Mouse (Mus musculus) hindbrain, postnatal 0 days (tissue): Measurements from ENCODE around the gene Phf20. TPM values are rescaled to one million over a fixed set of nuclear protein-coding genes. Genes with fewer than 3 reads are reported as not detected.

ENCODE experiments used
- ATAC-seq: fragments of 200-750 bp; cut with Nextera tagmentation; 2 replicates; pipeline ENCODE4 v1.8.0; 2017; ENCODE audit warnings: mild to moderate bottlenecking, moderate TSS enrichment, moderate library complexity
- DNase-seq: peaks from one replicate; pipeline ENCODE4 v3.0.0-alpha.2; 2015; ENCODE audit warnings: low spot score
- H3K27ac ChIP-seq: fragments of 300-500 bp; sonication (generic); 2 replicates; pipeline ENCODE4 v1.5.1; 2014; ENCODE audit warnings: mild to moderate bottlenecking
- H3K27me3 ChIP-seq: fragments of 300-500 bp; sonication (generic); 2 replicates; pipeline ENCODE4 v1.6.1; 2014; ENCODE audit warnings: low read length, mixed read lengths; ENCODE audit not compliant: insufficient read depth
- H3K36me3 ChIP-seq: fragments of 300-500 bp; sonication (generic); 2 replicates; pipeline ENCODE4 v1.6.1; 2014; ENCODE audit warnings: low read length, mixed read lengths; ENCODE audit not compliant: insufficient read depth
- H3K4me1 ChIP-seq: fragments of 300-500 bp; sonication (generic); 2 replicates; pipeline ENCODE4 v1.6.1; 2014; ENCODE audit warnings: antibody characterized with exemption, low read length, mixed read lengths; ENCODE audit not compliant: insufficient read depth
- H3K4me2 ChIP-seq: fragments of 300-500 bp; sonication (generic); 2 replicates; pipeline ENCODE4 v1.6.1; 2014; ENCODE audit warnings: low read depth, mild to moderate bottlenecking, low read length, moderate library complexity, mixed read lengths
- H3K4me3 ChIP-seq: fragments of 300-500 bp; sonication (generic); 2 replicates; pipeline ENCODE4 v1.5.1; 2014; ENCODE audit warnings: low read length
- H3K9ac ChIP-seq: fragments of 300-500 bp; sonication (generic); replicated peaks from 2 replicates; pipeline ENCODE4 v1.6.1; 2014; ENCODE audit warnings: mild to moderate bottlenecking, low read length, moderate library complexity, mixed read lengths
- H3K9me3 ChIP-seq: fragments of 300-500 bp; sonication (generic); 2 replicates; pipeline ENCODE4 v1.6.1; 2016; ENCODE audit warnings: low read length, mixed read lengths
- CTCF ChIP-seq: IDR thresholded peaks from 2 replicates; pipeline ENCODE4 v1.5.1; 2016; ENCODE audit warnings: antibody characterized with exemption, control low read depth, low read depth
- WGBS: fragments of 180-500 bp; shearing (Covaris S2); extraction: QIAGEN DNeasy Blood & Tissue Kit; methylation state at CpG from one replicate; pipeline ENCODE4 v1.1.7; 2014; 5-methylcytosine and 5-hydroxymethylcytosine counted together
- polyA plus RNA-seq: library from polyadenylated mRNA; unstranded; fragments of >200 nt; fragmentation: Nextera tagmentation; extraction: Ambion mirVana; gene quantifications from 2 replicates; pipeline ENCODE4 v1.2.1, GENCODE M21; 2015
- total RNA-seq: library from RNA; depleted of rRNA; stranded (reverse); fragments of >200 nt; gene quantifications from 2 replicates; pipeline ENCODE4 v1.2.3, GENCODE M21; 2014

Gene Phf20
- total and polyA plus RNA-seq, 2 experiments from 2014 or later, result 27.3 to 100 TPM

- no peaks in the 10 kb centered on the region for H3K9me3 ChIP-seq
- 78% methylated on average over 4 of the region's 4 CpGs for WGBS
- no peak for TF ChIP-seq CTCF
- H3K27ac ChIP-seq, result no peak overlapping the region
- no peaks in the 10 kb centered on the region for H3K27me3 ChIP-seq
- H3K4me3 ChIP-seq, result no peak overlapping the region
- H3K4me1 ChIP-seq, result no peaks in the 10 kb centered on the region
- no peak overlapping the region for H3K4me2 ChIP-seq
- H3K36me3 ChIP-seq, result peaks cover 8% of the 10 kb centered on the region; the same call in 1 of the 2 replicates
- DNase-seq (no peak), ATAC-seq (no peak)
- no peak overlapping the region for H3K9ac ChIP-seq
Measured at GRCm38 (mm10) chr2:156263204-156263893, 67.1 kb downstream of the Phf20 start.

GRCm38 (mm10) chr2:156267636-156268035, 71.4 kb downstream of the Phf20 start:
- no peak for DNase-seq
- Histone ChIP-seq H3K4me1 (no peaks in the 10 kb centered on the region), H3K9me3 (no peaks in the 10 kb centered on the region), H3K9ac (no peak overlapping the region), H3K27ac (no peak overlapping the region), H3K36me3 (no peaks in the 10 kb centered on the region; the same call in 1 of the 2 replicates), H3K4me2 (no peak overlapping the region), H3K4me3 (no peak overlapping the region), H3K27me3 (no peaks in the 10 kb centered on the region)
- 93% methylated on average over 9 of the region's 9 CpGs for WGBS
- TF ChIP-seq CTCF, result no peak
- ATAC-seq, result no peak

- no peaks in the 10 kb centered on the region for H3K4me1 ChIP-seq
- H3K9ac ChIP-seq, result no peak overlapping the region
- ATAC-seq (no peak), DNase-seq (no peak)
- no peaks in the 10 kb centered on the region for H3K9me3 ChIP-seq
- peaks cover 14% of the 10 kb centered on the region for H3K36me3 ChIP-seq
- H3K27me3 ChIP-seq, result no peaks in the 10 kb centered on the region
- no peak overlapping the region for H3K27ac ChIP-seq
- no peak overlapping the region for H3K4me2 ChIP-seq
- no peak overlapping the region for H3K4me3 ChIP-seq
- TF ChIP-seq CTCF, result no peak
- 97% methylated on average over 6 of the region's 6 CpGs for WGBS
Measured at GRCm38 (mm10) chr2:156272553-156272952, 76.3 kb downstream of the Phf20 start.

- no peak overlapping the region for H3K4me3 ChIP-seq
- H3K9ac ChIP-seq, result no peak overlapping the region
- DNase-seq (peak; percentile 91), ATAC-seq (peak; percentile 75; the same call in 1 of the 2 replicates)
- H3K9me3 ChIP-seq, result no peaks in the 10 kb centered on the region
- peak overlapping the region; percentile 26; the same call in 1 of the 2 replicates for H3K27ac ChIP-seq
- no peaks in the 10 kb centered on the region for H3K4me1 ChIP-seq
- peaks cover 17% of the 10 kb centered on the region for H3K36me3 ChIP-seq
- H3K27me3 ChIP-seq, result no peaks in the 10 kb centered on the region
- H3K4me2 ChIP-seq, result no peak overlapping the region
- TF ChIP-seq CTCF, result peak; percentile 96
- WGBS, result 51% methylated on average over 4 of the region's 4 CpGs
Measured at GRCm38 (mm10) chr2:156278226-156279017, 82.2 kb downstream of the Phf20 start.

- Histone ChIP-seq H3K4me2 (no peak overlapping the region), H3K27ac (no peak overlapping the region), H3K27me3 (no peaks in the 10 kb centered on the region), H3K9ac (no peak overlapping the region), H3K4me3 (no peak overlapping the region), H3K36me3 (peaks cover 7% of the 10 kb centered on the region; the same call in 1 of the 2 replicates), H3K4me1 (no peaks in the 10 kb centered on the region), H3K9me3 (no peaks in the 10 kb centered on the region)
- WGBS, result 47% methylated on average over 4 of the region's 4 CpGs
- TF ChIP-seq CTCF, result no peak
- ATAC-seq (no peak), DNase-seq (no peak)
Measured at GRCm38 (mm10) chr2:156281227-156281626, 85.0 kb downstream of the Phf20 start.

- 84% methylated on average over 2 of the region's 2 CpGs for WGBS
- DNase-seq, result no peak
Measured at GRCm38 (mm10) chr2:156285161-156285560, 88.9 kb downstream of the Phf20 start.

More at GRCm38 (mm10) chr2:156285161-156285560, 88.9 kb downstream of the Phf20 start:
- Histone ChIP-seq H3K9me3 (no peaks in the 10 kb centered on the region), H3K36me3 (peaks cover 12% of the 10 kb centered on the region; the same call in 1 of the 2 replicates), H3K27me3 (no peaks in the 10 kb centered on the region), H3K9ac (no peak overlapping the region), H3K4me2 (no peak overlapping the region), H3K4me3 (no peak overlapping the region), H3K27ac (no peak overlapping the region), H3K4me1 (no peaks in the 10 kb centered on the region)
- no peak for TF ChIP-seq CTCF
- no peak for ATAC-seq
